Mouse (Mus musculus): ENCODE measurements at regions not wholly inside any gene's neighbourhood (a gene's known extent, or its start where the extent isn't known, plus 50 kb on each side); places are given as distances from the start of the nearest gene placed in this dataset.

GRCm38 (mm10) chr3:78077275-78077674 is 1209.0 kb downstream of the Rapgef2 start:
- TF ChIP-seq CTCF (IDR thresholded peaks at IDR 0.05), result no peak
- no peak for TF ChIP-seq EP300 (IDR thresholded peaks at IDR 0.05)

All from lung, postnatal 0 days (tissue).